Mouse (Mus musculus) spleen, postnatal 4 days (tissue): ENCODE results near the gene Csrp3.

Source experiments
- DNase-seq, 2 experiments: peaks; one replicate each; pipeline ENCODE4 v3.0.0; 2022; ENCODE audit warnings: low spot score in 2 of 2

Csrp3 gene

GRCm38 (mm10) chr7:48847820-48848650, at the start of gene Csrp3:
Csrp3 (minus strand) TSS chr7:48848033.
- DNase-seq, result no peak

DNA sequence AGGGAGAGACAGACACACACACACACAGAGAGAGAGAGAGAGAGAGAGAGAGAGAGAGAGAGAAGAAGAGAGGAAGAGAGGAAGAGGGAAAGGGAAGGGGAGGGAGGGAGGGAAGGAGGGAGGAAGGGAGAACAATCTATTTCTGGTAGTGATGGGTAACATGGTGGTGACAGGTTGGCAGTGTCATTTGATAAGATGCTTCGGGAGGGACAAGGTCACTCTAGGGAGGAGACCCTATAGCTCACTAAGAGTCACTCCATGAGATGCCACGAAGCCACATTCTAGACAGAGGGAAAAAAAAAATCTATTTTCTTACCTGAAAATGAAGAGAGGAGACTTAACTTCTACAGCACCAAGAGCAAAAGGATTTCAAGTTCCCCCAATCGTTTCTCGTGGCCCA, 48.2 kb upstream of the Csrp3 start:
- DNase-seq, result no peak

- no peak for DNase-seq
These were observed 47.6 kb upstream of the Csrp3 start for GRCm38 (mm10) chr7:48895475-48895874.

GRCm38 (mm10) chr7:48894763-48895162, 46.9 kb upstream of the Csrp3 start:
- DNase-seq, result no peak

DNA sequence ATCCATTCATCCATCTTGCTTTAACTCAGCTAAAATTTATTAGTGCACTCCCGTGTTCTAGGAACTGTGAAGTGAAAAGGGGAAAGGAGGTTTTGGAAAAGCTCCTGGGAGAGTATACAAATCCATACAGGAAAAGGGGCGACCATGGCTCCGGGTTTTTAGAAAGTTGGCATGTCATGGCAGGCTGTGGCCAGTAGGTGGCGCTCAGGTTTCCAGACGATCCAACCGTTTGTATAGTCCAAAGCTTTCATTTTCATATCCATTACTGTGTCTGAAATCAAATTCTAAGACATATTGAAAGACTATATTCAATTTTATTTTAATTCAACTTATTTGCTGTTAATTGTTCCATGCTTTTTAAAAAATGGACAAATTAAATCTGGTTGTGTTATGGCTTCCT, 46.3 kb upstream of the Csrp3 start:
- peak; percentile 62 to 88 for DNase-seq

DNA sequence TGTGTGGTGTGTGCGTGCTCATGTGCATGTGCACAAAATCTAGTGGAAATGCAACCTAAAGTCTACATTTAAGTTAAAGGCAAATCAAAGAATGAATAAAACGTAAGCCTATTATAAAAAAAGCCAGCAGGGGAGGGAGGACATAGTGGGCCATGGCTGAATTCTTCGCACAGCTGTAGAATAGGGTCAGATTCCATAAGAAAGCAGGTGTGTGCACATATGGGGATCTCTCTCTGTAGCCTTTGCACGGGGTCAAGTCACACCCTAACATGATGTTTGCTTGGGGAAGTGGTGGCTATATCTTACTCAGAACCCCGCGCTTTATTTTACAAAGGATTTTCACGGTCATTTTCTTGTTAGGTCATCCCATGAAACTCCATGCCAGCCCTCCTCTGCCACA, 45.3 kb upstream of the Csrp3 start:
- DNase-seq, result no peak

- no peak for DNase-seq
These were observed 43.2 kb upstream of the Csrp3 start for GRCm38 (mm10) chr7:48891029-48891428.

DNA sequence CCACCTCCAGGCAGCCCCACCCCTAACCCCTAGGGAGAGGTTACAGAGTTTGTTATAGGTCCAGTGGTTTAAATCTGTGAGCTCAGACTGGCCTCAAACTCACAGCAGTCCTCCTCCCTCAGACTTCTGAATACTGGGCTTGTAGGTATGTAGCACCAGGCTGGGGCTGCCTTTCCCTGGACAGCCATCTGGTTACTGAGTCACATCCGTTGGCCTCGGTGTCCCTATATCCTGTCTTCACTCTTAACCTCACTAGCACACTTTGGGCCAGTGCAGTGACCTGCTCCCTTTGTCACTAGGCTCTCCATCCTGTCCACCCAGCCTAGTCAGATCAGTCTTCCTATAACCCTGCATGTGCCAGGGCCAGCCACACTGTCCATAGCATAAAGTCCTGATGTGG, 40.9 kb upstream of the Csrp3 start:
- DNase-seq, result no peak

GRCm38 (mm10) chr7:48887973-48888372, 40.1 kb upstream of the Csrp3 start:
- no peak for DNase-seq

DNA sequence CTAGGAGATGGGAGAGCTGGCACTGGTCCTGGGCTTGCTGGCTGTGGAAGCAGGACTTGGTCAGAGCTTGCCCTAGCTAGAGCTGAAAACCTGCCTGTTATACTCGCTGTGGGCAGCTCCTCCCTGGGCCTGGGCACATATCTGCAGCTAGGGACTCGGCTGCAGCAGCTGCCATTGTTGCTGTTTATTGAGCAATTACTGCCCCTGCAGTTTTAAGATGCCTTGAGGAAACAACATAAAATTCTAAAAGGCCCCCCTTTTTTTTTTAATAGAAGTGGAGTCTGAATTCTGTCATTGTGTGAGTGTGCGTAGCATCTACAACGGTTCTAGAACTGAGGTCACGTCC, 36.4 kb upstream of the Csrp3 start:
- DNase-seq, result no peak

- no peak for DNase-seq
These were observed 35.9 kb upstream of the Csrp3 start for GRCm38 (mm10) chr7:48883525-48884265.

- peak; percentile 60 to 80 for DNase-seq
These were observed 34.3 kb upstream of the Csrp3 start for GRCm38 (mm10) chr7:48881971-48882609.

GRCm38 (mm10) chr7:48881486-48881885, 33.7 kb upstream of the Csrp3 start, which contains the start of gene E2f8:
E2f8 (minus strand) TSS chr7:48881596.
- peak; percentile 88 to 94 for DNase-seq

DNA sequence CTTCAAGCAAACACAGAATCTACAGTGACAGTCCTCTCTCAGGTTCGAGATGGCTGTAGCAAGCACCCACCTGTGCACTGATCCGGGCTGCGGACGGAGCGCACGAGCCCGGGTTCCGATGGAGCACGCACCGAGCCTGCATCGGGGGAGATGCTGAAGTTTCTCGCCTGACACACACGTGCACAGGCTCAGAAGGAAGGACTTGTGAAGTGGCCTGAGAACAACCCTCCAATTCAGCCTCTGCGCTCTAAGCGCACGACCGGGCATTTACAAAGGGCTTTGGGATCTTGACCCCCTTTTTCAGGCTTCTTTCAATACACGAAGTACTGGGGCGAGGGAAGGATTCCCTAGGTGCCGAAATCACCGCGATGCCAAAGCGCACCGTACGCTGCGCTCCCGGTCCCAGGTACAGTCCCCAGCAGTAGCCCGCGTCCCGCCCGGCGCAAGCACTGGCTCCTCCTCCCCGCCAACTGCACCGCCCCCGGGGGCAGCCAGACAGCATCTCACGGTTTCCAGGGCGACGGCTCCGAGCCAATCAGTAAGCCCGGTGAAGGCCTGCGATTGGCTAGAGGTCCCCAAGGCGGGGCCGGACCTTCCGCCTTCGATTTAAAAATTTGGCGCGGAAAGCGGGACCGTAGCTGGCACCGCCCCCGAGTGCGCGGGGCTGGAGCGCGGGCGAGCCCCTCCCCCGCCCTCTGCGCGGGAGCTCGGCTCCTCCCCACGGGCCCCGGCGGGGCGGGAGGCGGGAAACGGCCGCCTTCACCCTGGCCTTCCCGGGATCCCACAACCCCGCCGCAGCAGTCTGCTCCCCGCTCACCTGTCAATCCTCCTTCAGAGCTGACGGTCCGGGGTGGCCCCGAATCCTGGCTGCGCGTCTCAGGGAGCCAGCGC, 33.0 kb upstream of the Csrp3 start:
- DNase-seq, result peak; percentile 99

- no peak for DNase-seq
These were observed 31.7 kb upstream of the Csrp3 start for GRCm38 (mm10) chr7:48879574-48879973.

DNA sequence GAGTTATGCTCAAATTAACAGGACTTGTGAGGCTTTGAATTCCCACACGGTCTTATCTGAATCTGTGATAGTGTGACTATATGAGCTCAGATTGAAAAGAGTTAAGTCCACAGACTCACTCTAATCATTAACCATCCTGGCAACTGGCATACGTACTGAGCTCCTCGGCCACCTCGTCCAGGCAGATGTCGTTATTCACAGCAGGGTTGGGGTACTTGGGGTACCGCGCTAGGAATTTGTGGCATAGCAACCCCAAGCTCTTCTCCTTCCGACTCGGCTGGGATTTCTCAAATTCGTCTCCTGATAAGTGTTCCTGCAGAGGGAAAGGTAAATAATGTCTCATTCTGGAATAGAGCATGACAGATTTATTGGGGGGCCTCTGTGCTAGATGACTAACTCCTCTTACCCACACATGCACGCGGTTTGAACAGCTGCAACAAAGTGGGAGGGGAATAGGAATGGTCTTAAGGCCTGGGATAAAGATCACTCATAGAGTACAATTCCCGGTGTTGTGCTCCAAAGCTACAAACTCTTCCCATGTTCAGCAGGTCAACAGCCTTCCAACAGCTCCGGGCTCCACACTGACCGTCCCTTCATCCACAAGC, 30.1 kb upstream of the Csrp3 start:
- DNase-seq, result no peak

DNA sequence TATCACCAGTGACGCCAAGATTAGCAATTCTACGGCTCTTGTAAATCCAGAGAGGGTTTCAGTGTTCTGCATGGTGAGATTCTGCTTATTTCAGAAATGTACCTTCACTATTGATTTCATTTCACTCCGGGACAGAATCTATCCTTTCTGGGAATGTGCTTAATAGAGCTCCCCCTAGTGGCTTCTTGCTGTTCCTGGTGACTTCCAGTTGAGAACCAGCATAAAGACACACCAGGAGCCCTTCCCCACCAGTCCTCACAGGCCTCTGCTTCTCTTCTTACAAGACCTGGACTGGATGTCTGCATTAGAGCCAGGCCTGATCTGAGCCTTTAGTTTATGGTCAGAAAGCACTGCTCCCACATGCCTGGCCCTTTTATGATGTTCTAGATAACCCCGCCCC, 28.7 kb upstream of the Csrp3 start:
- DNase-seq, result peak in 1 of 2 experiments; percentile 43

DNA sequence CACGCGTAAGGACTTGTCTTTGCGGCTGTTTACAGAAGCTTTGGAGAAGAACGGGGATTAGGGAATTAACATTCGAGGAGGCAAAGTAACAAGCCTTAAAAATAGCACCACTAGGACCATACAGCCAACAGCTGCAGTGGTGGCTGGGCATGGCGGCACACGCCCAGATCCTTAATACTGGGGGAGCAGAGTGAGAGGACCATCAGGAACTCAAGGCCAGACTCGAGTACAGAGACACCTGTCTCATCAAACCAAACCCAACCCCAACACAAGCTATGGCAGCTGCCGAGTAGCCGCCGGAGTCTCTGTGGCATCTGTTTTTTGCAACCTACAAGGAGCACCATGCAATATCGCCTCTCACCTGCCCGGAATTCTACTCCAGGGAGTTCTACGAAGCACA, 27.3 kb upstream of the Csrp3 start:
- no peak for DNase-seq

DNA sequence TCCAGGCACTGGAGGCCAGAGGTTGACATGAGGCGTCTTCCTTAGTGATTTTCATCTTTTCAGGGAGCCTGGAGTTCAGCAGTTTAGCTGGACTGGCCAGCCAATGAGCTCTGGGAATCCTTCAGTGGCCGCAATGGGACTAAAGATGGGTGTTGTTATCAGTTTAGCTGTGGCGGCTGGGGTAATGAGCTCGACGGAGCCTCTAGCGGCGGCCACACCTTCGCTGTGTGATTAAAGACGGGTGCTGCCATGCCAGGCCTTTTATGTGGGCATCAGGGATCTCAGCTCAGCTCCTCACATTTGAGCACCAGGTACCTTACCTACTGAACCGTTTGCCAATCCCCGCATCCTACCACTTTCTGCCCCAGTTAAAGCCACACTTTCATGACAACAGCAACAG, 23.5 kb upstream of the Csrp3 start:
- DNase-seq, result peak in 1 of 2 experiments; percentile 59

GRCm38 (mm10) chr7:48870579-48871180, 22.8 kb upstream of the Csrp3 start:
- peak in 1 of 2 experiments; percentile 60 for DNase-seq

DNA sequence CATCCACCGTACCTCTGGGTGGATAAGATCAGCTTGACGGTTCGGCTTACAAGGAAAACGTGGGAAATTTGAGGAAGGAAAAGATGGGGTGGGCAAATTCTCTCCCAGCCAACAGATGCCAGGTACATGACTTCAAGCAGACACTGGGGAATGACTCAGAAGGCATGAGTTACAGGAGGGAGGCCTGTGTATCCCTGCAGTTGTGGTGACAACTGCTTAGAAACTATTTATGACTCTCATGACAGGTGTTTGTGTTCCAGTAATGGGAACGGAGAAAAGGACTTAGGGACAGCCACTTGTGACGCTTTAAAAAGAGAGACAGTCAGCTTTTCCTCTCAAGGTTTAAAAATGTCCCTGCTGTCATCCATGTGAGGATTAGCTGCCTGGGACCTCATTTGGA, 22.3 kb upstream of the Csrp3 start:
- no peak for DNase-seq
